Mouse (Mus musculus): ENCODE data around the gene Ddx43. TPM values are rescaled to one million over a fixed set of nuclear protein-coding genes. Genes with fewer than 3 reads are reported as not detected.

Ddx43 gene
- total RNA-seq, 2 experiments from 2014 or later, result 0.16 TPM; not detected in 1

DNA sequence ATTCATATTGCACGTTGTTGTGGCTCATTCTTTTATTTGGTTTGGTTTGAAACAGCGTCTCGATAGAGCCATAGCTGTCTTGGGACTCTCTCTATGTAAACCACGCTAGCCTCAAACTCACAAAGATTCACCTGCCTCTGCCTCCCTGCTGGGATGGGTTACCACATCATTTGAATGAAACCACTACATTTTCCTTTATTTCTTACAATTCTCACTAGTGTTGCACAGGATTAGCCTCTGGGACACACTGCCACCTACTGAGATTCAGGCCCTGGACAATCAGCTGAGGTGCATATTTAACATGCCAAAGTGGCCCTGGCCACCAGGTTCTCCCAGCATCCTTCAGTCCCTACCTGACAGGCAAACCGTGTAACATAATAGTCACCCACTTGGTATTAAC lies 43.8 kb downstream of the Ddx43 start:
- no peak for DNase-seq (ENCODE audit: extremely low spot score in 1 of 2, low spot score in 1 of 2)

DNA sequence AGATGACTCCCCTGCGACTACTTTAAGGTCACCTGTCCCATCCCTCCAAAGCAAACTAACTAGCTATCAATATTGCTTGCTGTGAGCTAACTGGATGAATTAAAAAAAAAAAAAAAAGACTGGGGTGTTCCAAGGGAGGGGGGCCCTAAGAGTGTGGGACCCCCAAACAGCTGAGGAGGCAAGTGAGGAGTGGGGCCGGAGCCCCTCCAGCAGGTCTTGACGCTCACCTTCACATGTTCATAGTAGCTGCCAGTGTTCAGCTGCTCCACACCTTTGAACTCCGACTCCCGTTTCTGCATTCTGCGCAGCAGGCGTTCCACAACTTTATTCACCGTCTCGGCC lies 46.6 kb downstream of the Ddx43 start:
- no peak for DNase-seq (ENCODE audit: extremely low spot score in 1 of 2, low spot score in 1 of 2)

DNA sequence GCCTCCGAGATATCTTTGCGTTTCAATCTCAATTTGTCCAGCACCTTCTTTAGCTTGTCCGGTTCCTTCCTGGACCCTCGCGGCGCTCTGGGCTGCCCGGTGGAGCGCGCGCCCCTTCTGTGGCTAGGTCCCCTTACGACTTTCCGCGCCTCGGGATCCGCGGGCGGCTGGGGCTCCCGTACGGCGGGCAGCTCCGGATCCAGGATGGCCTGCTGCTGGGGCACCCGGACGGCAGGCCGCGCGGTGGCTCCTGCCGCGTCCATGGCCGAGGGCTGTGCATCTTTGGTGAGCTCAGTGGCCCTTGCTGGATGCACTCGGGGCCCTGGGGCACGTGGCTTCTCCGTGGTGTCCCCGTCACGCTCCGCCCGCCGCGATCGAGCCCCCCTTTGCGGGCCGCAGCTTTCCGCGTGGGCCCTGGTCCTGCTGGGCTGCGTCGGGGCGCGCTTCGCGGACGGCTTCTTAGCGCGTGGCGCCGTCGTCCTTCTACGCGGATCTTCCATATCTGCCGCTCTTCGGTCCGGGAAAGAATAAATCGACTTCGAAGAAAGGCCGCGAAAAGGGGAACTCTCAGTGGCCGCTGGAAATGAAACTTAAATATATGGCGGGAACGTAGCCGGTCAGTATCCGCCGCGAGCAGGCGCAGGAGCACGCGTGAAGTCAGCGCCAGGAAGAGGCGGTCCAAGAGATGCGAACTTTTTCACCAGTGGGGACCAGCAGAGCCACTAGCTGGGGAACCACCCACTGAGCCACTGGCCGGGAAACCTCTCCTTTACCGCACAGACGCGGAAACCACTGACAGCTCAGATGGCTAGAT lies 47.2 kb downstream of the Ddx43 start, which contains the start of gene Cgas:
Gene Cgas, minus strand, starts transcription at position 659 of the 814 bp plus-strand sequence.
- DNase-seq (ENCODE audit: extremely low spot score in 1 of 2, low spot score in 1 of 2), result no peak

DNA sequence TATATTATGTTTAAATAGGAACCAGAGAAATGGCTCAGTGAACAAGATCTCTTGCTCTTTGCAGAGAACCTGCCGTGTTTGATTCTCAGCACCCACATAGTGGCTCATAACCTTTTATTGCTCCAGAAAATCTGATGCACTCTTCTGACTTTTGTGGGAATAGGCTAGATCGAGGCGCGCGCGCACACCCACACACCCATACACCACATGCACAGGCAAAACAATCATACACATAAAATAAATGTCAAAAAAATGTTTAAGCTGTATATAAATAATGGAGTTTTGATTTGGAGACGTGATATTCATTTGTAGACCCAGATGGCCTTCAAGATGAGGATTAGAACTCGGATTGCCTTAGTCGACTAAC lies 52.0 kb downstream of the Ddx43 start:
- no peak for DNase-seq (ENCODE audit: extremely low spot score in 1 of 2, low spot score in 1 of 2)

DNA sequence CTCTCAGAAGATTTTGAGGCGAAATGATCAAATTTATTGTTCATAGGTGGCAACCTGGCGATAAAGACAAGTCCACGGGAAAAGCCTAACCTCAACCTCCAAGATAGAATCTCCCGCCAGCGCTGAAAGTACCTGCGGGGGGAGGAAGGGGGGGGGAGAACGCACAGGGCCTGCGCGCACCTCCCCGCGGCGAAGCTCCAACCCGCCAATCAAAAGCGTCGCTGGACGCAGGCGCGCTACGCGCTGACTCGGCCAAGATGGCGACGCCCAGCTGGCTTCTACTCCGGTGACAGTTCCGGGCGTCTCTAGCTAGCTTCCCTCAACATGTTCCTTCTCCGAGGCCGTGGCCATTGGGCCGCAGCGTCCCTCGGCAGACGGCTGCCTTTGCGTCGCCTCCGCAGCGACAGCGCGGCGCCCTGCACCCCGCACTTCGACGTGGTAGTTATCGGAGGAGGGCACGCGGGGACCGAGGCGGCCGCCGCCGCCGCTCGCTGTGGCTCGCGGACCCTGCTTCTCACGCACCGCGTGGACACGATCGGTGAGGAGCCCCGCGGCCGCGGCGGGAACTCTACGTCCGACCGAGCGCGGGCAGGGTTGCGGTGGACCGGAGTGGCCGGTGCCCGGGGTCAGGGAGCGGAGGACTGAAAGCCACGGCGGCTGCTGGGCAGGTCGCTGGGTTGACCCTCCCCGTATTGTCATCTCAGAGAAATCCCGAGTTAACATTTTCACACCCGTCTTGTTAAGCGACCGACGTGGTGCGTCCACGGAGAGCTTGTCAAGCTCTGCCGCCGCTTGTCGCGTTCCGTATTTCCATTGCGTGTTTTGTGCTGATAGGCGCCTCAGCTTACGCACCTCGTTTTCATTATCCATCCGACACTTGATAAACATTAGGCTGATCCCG lies 52.6 kb downstream of the Ddx43 start, which contains the start of the genes Mto1 and Gm17324:
Gene Mto1, plus strand, starts transcription at position 236 of the 901 bp plus-strand sequence.
Gene Gm17324, minus strand, starts transcription at position 814 of the 901 bp plus-strand sequence.
- DNase-seq (ENCODE audit: extremely low spot score in 1 of 2, low spot score in 1 of 2), result peak; percentile 82 to 85

DNA sequence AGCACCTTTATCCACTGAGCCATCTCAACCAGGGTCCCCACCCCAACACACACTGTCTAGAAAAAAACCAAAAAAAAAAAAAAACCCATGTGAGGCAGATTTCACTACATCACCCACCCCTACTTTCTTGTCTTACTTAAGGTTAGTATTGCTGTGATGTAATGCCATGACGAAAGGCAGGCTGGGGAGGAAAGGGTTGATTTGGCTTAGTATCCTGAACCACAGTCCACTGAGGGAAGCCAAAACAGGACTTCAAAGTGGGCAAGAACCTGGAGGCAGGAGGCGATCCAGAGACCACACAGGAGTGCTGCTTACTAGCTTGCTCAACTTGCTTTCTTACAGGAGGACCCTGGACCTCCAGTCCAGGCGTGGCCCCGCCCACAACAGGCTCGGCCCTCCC lies 54.8 kb downstream of the Ddx43 start:
- DNase-seq (ENCODE audit: extremely low spot score in 1 of 2, low spot score in 1 of 2), result no peak

DNA sequence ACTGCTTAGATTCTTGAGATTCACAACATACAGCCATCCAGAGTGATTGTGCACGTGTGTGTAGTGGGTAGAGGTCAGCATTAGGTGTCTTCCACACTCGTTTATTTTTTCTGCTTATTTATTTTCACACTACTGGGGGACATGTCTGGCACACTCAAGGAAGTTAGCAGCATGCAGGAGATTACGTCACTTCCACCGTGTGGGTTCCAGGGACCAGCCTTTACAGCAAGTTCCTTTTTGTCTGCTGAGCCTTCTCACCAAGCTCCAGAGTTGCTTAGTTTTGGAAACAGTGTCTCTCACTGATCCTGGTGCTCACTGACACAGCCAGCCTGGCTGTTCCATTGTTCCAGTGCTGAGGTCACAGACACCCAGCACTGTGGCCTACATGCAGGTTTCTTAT lies 55.8 kb downstream of the Ddx43 start:
- DNase-seq (ENCODE audit: extremely low spot score in 1 of 2, low spot score in 1 of 2), result no peak

DNA sequence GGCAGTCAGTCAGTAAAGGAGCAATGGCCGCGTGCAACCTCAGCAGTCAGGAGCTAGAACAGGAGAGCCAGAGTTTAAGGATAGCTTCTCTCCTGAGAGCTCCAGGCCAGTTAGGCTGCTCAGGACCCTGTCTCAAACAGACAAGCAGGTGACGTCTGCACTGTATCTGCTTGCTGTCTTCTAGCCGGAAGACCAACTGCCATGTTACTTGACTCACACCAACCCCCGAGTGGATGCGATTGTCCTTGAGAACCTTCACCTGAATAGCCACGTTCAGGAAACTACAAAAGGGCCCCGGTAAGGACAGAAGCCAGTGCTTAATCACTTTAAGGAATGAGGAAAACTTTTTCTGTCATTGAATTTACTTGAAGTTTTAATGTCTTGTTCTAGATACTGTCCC lies 61.4 kb downstream of the Ddx43 start:
- no peak for DNase-seq (ENCODE audit: extremely low spot score in 1 of 2, low spot score in 1 of 2)

DNA sequence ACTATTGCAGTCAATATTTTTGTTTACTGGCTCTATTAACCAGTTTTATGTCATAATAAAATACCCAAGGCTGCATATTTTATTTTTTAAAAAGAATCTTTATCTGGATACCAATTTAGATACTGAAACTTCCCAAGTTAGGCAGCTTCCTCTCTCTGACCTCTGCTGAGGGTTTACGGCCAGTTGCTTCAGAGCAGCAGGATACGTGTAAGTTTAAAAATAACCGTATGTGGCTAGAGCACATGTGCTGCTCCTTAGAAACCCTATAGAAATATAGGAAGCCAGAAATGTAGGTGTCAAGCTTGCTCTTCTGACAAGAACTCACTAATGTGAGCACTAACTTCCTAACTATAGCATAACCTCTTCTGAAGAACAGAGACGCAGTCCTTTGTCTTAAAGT lies 67.8 kb downstream of the Ddx43 start:
- DNase-seq (ENCODE audit: extremely low spot score in 1 of 2, low spot score in 1 of 2), result no peak

DNA sequence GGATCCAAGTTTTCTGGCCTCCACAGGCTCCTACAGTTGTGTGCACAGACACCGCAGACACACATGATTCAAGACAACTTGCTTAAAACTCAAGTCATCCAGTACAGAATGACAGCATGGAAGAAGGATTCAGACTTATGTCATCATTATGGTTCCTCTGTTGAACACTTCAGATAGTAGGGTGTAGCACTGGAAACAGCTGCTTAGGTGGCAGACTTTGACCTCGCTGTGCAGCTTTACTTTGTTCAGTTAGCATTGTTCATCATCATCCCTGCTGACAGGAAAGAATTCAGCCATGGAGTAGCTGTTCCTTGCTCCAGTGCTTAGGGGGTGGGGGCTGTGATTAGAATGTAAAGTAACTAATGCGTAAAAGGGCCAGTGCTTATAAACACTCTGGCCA lies 70.1 kb downstream of the Ddx43 start:
- DNase-seq (ENCODE audit: extremely low spot score in 1 of 2, low spot score in 1 of 2), result no peak

Other genes with a start within 250 kb of the Ddx43 start
- 10 to 100 TPM; 41.7 to 58.1 TPM for gene Gsta4, start 213.0 kb upstream of the Ddx43 start, total RNA-seq (2021)
- not detected for gene Gsta1, start 165.1 kb upstream of the Ddx43 start, total RNA-seq (2021)
- gene Gm3776, start 138.6 kb upstream of the Ddx43 start, total RNA-seq (2021), result not detected
- gene Gm10639, start 105.9 kb upstream of the Ddx43 start, total RNA-seq (2021), result not detected
- not detected for gene Omt2a, start 81.0 kb upstream of the Ddx43 start, total RNA-seq (2021)
- gene Omt2b, start 68.2 kb upstream of the Ddx43 start, total RNA-seq (2021), result not detected
- not detected for gene Gsta2, start 40.0 kb upstream of the Ddx43 start, total RNA-seq (2021)
- not detected for gene Dppa5a, start 27.6 kb upstream of the Ddx43 start, total RNA-seq (2021)
- gene Ooep, start 17.1 kb upstream of the Ddx43 start, total RNA-seq (2021), result not detected
- 1 to 10 TPM in 1 of 2 experiments, under 1 TPM in 1; 0.74 to 1.2 TPM for gene Cgas, start 47.5 kb downstream of the Ddx43 start, total RNA-seq (2021)
- gene Mto1, start 52.4 kb downstream of the Ddx43 start, total RNA-seq (2021), result 10 to 100 TPM; 20.6 to 23.7 TPM
- 1 to 10 TPM in 1 of 2 experiments, under 1 TPM in 1; 0.89 to 1.1 TPM for gene Gm17324, start 53.0 kb downstream of the Ddx43 start, total RNA-seq (2021)
- gene Eef1a1, start 93.4 kb downstream of the Ddx43 start, total RNA-seq (2021), result 1,000 to 10,000 TPM; 3,010 to 3,306 TPM
- 10 to 100 TPM; 18.8 to 20.7 TPM for gene Slc17a5, start 192.3 kb downstream of the Ddx43 start, total RNA-seq (2021)
- gene Cd109, start 219.8 kb downstream of the Ddx43 start, total RNA-seq (2021), result 1 to 10 TPM; 3.8 to 4.6 TPM

All from layer of hippocampus, postnatal 25 days (tissue).